15 mouse cellular contexts compared by ENCODE assay signal in genomic region chr15:78064340-78064739, GRCm38 (mm10). TPM values are rescaled to one million over a fixed set of nuclear protein-coding genes. Genes with fewer than 3 reads are reported as not detected.
DNase-seq lines count a peak whose midpoint lies in the region; ATAC-seq and TF ChIP-seq lines count a peak whose summit lies in the region.
"Had no signal": no experiment of that assay in that cellular context is flagged by ENCODE, and none has a peak within 500 bp of the region (broad histone marks: within the 10 kb centered on the region; RNA-seq: fewer than 3 reads in every experiment).

No protein-coding gene starts in this region.

- peak overlapping the region; percentile 69 for H3K27ac ChIP-seq in left cerebral cortex, adult 2 months
- peak overlapping the region; percentile 74 for H3K27ac ChIP-seq in midbrain, embryonic 16.5 days (ENCODE audit: low read length)
- H3K27ac ChIP-seq: heart, embryonic 15.5 days; liver, embryonic 12.5 days had no signal

- 36% methylated on average over 6 of the region's 6 CpGs for WGBS in midbrain, embryonic 16.5 days

- no peak for DNase-seq in left cerebral cortex, adult 2 months (ENCODE audit: extremely low spot score in 1 of 2, low spot score in 2 of 2)
- no peak for DNase-seq in left cerebral cortex, postnatal 4 days
- peak; percentile 28 for DNase-seq in brain, embryonic 18.5 days (ENCODE audit: low read depth, low spot score)
- DNase-seq in cerebellum, postnatal 25 days = peak; percentile 68 to 69
- no peak for DNase-seq in testis, postnatal 14 days (ENCODE audit: low spot score)
- DNase-seq in adrenal gland, adult 8-10 months = no peak
- DNase-seq: gastrocnemius, postnatal 36 days had no signal

- H3K36me3 ChIP-seq in midbrain, embryonic 16.5 days (ENCODE audit: control insufficient read depth, insufficient read depth, low read length) = no peaks in the 10 kb centered on the region
- H3K36me3 ChIP-seq: heart, embryonic 15.5 days; liver, embryonic 12.5 days had no signal

- H3K9ac ChIP-seq in midbrain, embryonic 16.5 days (ENCODE audit: low read depth, low read length) = no peak overlapping the region
- H3K9ac ChIP-seq: heart, embryonic 15.5 days; liver, embryonic 12.5 days had no signal

- no peak for TF ChIP-seq CTCF in left cerebral cortex, adult 2 months (IDR thresholded peaks at IDR 0.05)

- no peaks in the 10 kb centered on the region for H3K9me3 ChIP-seq in midbrain, embryonic 16.5 days (replicated peaks; ENCODE audit: control insufficient read depth, low read length, poor library complexity, severe bottlenecking)
- H3K9me3 ChIP-seq: heart, embryonic 15.5 days; liver, embryonic 12.5 days had no signal

- peaks cover 23% of the 10 kb centered on the region for H3K4me1 ChIP-seq in midbrain, embryonic 16.5 days (ENCODE audit: control insufficient read depth, insufficient read depth, low read length)
- H3K4me1 ChIP-seq: heart, embryonic 15.5 days; liver, embryonic 12.5 days had no signal

- H3K27me3 ChIP-seq in midbrain, embryonic 16.5 days (ENCODE audit: control insufficient read depth, insufficient read depth, low read depth, low read length) = no peaks in the 10 kb centered on the region
- H3K27me3 ChIP-seq: heart, embryonic 15.5 days; liver, embryonic 12.5 days had no signal

- no peak for ATAC-seq in midbrain, embryonic 16.5 days
- no peak for ATAC-seq in erythroblast, adult 5-6 weeks (replicated peaks; ENCODE audit: low FRiP score, poor library complexity, severe bottlenecking)
- ATAC-seq: CD4-positive, CD25-positive, alpha-beta regulatory T cell, adult 4 months; forebrain, embryonic 16.5 days; liver, embryonic 12.5 days; lung, postnatal 0 days had no signal

- intact Hi-C loops in left cerebral cortex, adult 2 months (cut with DNase I) = loop anchor here (1.0 to 5.0 kb wide), 2 partner anchors 38 to 108 kb away; partner anchors contain the start of gene Ift27
- intact Hi-C loops in left cerebral cortex, postnatal 4 days (cut with DNase I) = no loop called here

- H3K4me2 ChIP-seq in midbrain, embryonic 16.5 days (ENCODE audit: low read length) = no peak overlapping the region
- H3K4me2 ChIP-seq: heart, embryonic 15.5 days; liver, embryonic 12.5 days had no signal

- H3K4me3 ChIP-seq in left cerebral cortex, adult 2 months = no peak overlapping the region
- no peak overlapping the region for H3K4me3 ChIP-seq in midbrain, embryonic 16.5 days (ENCODE audit: low read depth, low read length)
- H3K4me3 ChIP-seq: heart, embryonic 15.5 days; liver, embryonic 12.5 days had no signal

RNA-seq across cellular contexts. Expression of gene Cacng2, which starts 55.5 kb away (rescaled TPM):
- 10 to 100 TPM; 57.5 to 60.8 TPM for total RNA-seq in left cerebral cortex, adult 2 months (2021)
- 10 to 100 TPM; 36.0 to 36.7 TPM for total RNA-seq in left cerebral cortex, postnatal 4 days (2021)
- polyA plus RNA-seq in midbrain, embryonic 16.5 days (2015; fragmentation: Nextera tagmentation; extraction: Ambion mirVana) = 13.4 and 13.6 TPM in 2 replicates
- total RNA-seq in erythroblast, adult 5-6 weeks (2015; ENCODE audit: low replicate concordance) = not detected in 2 replicates
- not detected in 2 replicates for total RNA-seq in erythroblast, adult 5-6 weeks (2017; ENCODE audit: low replicate concordance)
- total RNA-seq in adrenal gland, adult 8-10 months (2022) = 1 to 10 TPM in 1 of 4 experiments, under 1 TPM in 3; 0.56 to 1.0 (median 0.88) TPM
- total RNA-seq: gastrocnemius, postnatal 36 days had no signal
- polyA plus RNA-seq: CD4-positive, CD25-positive, alpha-beta regulatory T cell, adult 4 months; heart, embryonic 15.5 days; large intestine, adult 2 months; liver, embryonic 12.5 days; lung, postnatal 0 days had no signal

Comparison
In these comparisons a context has a peak if more than half of its experiments do, and no peak if none do; other contexts are left out.
1. DNase-seq: peak in brain, embryonic 18.5 days (single experiment) and cerebellum, postnatal 25 days (2 of 2); none in left cerebral cortex, adult 2 months (0 of 2), left cerebral cortex, postnatal 4 days (single experiment), testis, postnatal 14 days (single experiment) and adrenal gland, adult 8-10 months (single experiment).
2. RNA of gene Cacng2, which starts 55.5 kb away (total RNA-seq): 57.5 to 60.8 TPM in left cerebral cortex, adult 2 months and 36.0 to 36.7 TPM in left cerebral cortex, postnatal 4 days; 0.56 to 1.0 TPM in adrenal gland, adult 8-10 months and not detected in erythroblast, adult 5-6 weeks; every median in the first group is over 10 times any median in the second.